Mouse (Mus musculus) midbrain, postnatal 0 days (tissue): ENCODE measurements around the gene Rapgef5. TPM values are rescaled to one million over a fixed set of nuclear protein-coding genes. Genes with fewer than 3 reads are reported as not detected.

ENCODE experiments used
- ATAC-seq: fragments of 200-750 bp; cut with Nextera tagmentation; 2 replicates; pipeline ENCODE4 v1.8.0; 2017; ENCODE audit warnings: moderate number of reproducible peaks, mild to moderate bottlenecking, moderate TSS enrichment, moderate library complexity; ENCODE audit not compliant: low FRiP score
- DNase-seq: peaks from one replicate; pipeline ENCODE4 v3.0.0-alpha.2; 2015; ENCODE audit warnings: low spot score
- H3K27ac ChIP-seq: fragments of 300-500 bp; sonication (generic); 2 replicates; pipeline ENCODE4 v1.5.1; 2014; ENCODE audit warnings: low read depth, mild to moderate bottlenecking, low read length, mixed read lengths
- H3K27me3 ChIP-seq: fragments of 300-500 bp; sonication (generic); 2 replicates; pipeline ENCODE4 v1.6.1; 2014; ENCODE audit warnings: low read length, control low read depth, mixed read lengths; ENCODE audit not compliant: insufficient read depth
- H3K36me3 ChIP-seq: fragments of 300-500 bp; sonication (generic); 2 replicates; pipeline ENCODE4 v1.6.1; 2014; ENCODE audit warnings: low read length, control low read depth, mixed read lengths; ENCODE audit not compliant: insufficient read depth
- H3K4me1 ChIP-seq: fragments of 300-500 bp; sonication (generic); 2 replicates; pipeline ENCODE4 v1.6.1; 2014; ENCODE audit warnings: mild to moderate bottlenecking, control low read depth, antibody characterized with exemption, low read length, mixed read lengths; ENCODE audit not compliant: insufficient read depth
- H3K4me2 ChIP-seq: fragments of 300-500 bp; sonication (generic); 2 replicates; pipeline ENCODE4 v1.6.1; 2014; ENCODE audit warnings: low read depth, mild to moderate bottlenecking, low read length, mixed read lengths; ENCODE audit not compliant: poor library complexity, severe bottlenecking
- H3K4me3 ChIP-seq: fragments of 300-500 bp; sonication (generic); 2 replicates; pipeline ENCODE4 v1.5.1; 2014; ENCODE audit warnings: low read depth, mild to moderate bottlenecking, low read length, moderate library complexity
- H3K9ac ChIP-seq: fragments of 300-500 bp; sonication (generic); replicated peaks from 2 replicates; pipeline ENCODE4 v1.6.1; 2014; ENCODE audit warnings: mild to moderate bottlenecking, low read length, moderate library complexity, mixed read lengths; ENCODE audit not compliant: poor library complexity, severe bottlenecking
- H3K9me3 ChIP-seq: fragments of 300-500 bp; sonication (generic); 2 replicates; pipeline ENCODE4 v1.6.1; 2016; ENCODE audit warnings: low read length, control low read depth
- CTCF ChIP-seq: IDR thresholded peaks from 2 replicates; pipeline ENCODE4 v1.5.1; 2016; ENCODE audit warnings: antibody characterized with exemption, mild to moderate bottlenecking
- WGBS: fragments of 180-500 bp; shearing (Covaris S2); extraction: QIAGEN DNeasy Blood & Tissue Kit; methylation state at CpG from one replicate; pipeline ENCODE4 v1.1.7; 2014; 5-methylcytosine and 5-hydroxymethylcytosine counted together
- polyA plus RNA-seq: library from polyadenylated mRNA; unstranded; fragments of >200 nt; fragmentation: Nextera tagmentation; extraction: Ambion mirVana; gene quantifications from 2 replicates; pipeline ENCODE4 v1.2.1, GENCODE M21; 2015
- total RNA-seq: library from RNA; depleted of rRNA; stranded (reverse); fragments of >200 nt; gene quantifications from 2 replicates; pipeline ENCODE4 v1.2.3, GENCODE M21; 2014

The Rapgef5 gene
- total and polyA plus RNA-seq, 2 experiments from 2014 or later = 25.9 to 54.3 TPM

GRCm38 (mm10) chr12:117681273-117681672 is 165.0 kb downstream of the Rapgef5 start:
- TF ChIP-seq CTCF = no peak
- DNase-seq = no peak
- Histone ChIP-seq H3K36me3 (no peaks in the 10 kb centered on the region), H3K4me1 (no peaks in the 10 kb centered on the region), H3K4me2 (no peak overlapping the region), H3K9ac (no peak overlapping the region), H3K27me3 (no peaks in the 10 kb centered on the region), H3K27ac (no peak overlapping the region), H3K4me3 (no peak overlapping the region), H3K9me3 (no peaks in the 10 kb centered on the region)
- ATAC-seq = no peak
- 83% methylated on average over 4 of the region's 4 CpGs for WGBS

DNA sequence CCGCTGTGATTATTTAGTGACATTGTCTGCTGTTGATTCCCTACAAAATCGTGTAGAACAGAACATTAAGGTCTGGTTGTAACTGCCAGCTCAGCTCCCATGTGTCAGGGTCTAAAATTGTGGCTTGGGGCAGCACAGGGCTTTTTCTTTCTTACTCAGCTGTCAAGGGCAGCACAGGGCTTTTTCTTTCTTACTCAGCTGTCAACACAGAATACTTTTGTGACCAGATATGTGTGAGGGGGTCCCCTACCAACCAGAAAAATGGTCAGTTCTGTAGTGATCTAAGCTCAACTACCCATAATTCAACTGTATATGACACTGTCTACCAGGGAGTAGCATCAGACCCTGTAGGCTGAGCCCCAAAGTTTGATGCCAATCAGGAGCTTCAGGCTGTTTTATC is 167.1 kb downstream of the Rapgef5 start:
- DNase-seq (no peak), ATAC-seq (no peak)
- H3K9ac ChIP-seq = no peak overlapping the region
- H3K4me2 ChIP-seq = no peak overlapping the region
- H3K4me3 ChIP-seq = no peak overlapping the region
- H3K27ac ChIP-seq = no peak overlapping the region
- H3K9me3 ChIP-seq = no peaks in the 10 kb centered on the region
- no peak for TF ChIP-seq CTCF
- H3K4me1 ChIP-seq = 0 out of 2 replicates have a peak, but pooled peaks cover 5% of the 10 kb centered on the region
- H3K36me3 ChIP-seq = no peaks in the 10 kb centered on the region
- no peaks in the 10 kb centered on the region for H3K27me3 ChIP-seq
- 51% methylated on average over 2 of the region's 2 CpGs for WGBS

DNA sequence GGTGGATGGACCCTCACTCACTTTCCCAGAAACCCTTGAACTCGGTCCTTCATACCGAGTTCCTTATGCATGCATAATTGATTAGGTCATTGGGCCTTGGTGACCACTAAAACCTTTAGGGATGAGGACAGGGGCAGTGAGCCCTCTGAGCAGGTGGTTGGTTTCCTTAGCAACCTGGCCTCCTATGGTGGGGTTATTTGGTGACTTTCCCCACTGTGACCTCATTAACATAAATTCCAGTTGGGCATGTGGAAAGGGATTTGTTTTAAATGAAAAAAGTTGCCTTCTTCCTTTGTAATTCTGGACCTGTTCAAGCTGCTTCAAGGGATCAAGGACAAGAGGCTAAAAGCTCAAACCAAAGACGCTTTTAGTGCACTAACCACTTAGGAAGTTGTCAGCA is 167.7 kb downstream of the Rapgef5 start:
- no peaks in the 10 kb centered on the region for H3K36me3 ChIP-seq
- no peaks in the 10 kb centered on the region for H3K9me3 ChIP-seq
- H3K9ac ChIP-seq = no peak overlapping the region
- no peak for DNase-seq
- ATAC-seq = no peak
- 22% methylated on average over 3 of the region's 3 CpGs for WGBS
- no peak overlapping the region for H3K27ac ChIP-seq
- no peak overlapping the region for H3K4me2 ChIP-seq
- H3K4me3 ChIP-seq = no peak overlapping the region
- H3K27me3 ChIP-seq = no peaks in the 10 kb centered on the region
- no peak for TF ChIP-seq CTCF
- 0 out of 2 replicates have a peak, but pooled peaks cover 5% of the 10 kb centered on the region for H3K4me1 ChIP-seq

DNA sequence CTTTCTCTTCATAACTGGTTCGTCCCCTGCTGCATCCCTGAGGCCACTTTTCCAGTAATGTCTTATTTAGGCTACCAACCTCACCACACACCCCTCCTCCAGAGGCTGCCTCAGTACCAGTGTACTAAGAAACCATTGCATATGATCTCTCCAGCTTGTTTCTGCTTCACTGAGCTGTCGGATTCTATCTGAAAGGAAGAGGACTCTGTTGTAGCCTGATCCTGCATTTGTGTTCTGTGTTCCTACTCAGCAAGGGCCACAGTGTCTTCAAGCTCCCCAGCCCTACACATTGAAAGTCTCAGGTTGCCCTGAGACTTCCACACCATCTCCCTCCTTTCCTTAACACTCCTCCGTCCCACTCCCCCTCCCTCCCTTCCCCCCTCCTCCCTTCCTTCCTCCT is 168.5 kb downstream of the Rapgef5 start:
- ATAC-seq (no peak), DNase-seq (no peak)
- Histone ChIP-seq H3K4me1 (0 out of 2 replicates have a peak, but pooled peaks cover 5% of the 10 kb centered on the region), H3K9me3 (no peaks in the 10 kb centered on the region), H3K9ac (no peak overlapping the region), H3K36me3 (no peaks in the 10 kb centered on the region), H3K4me3 (no peak overlapping the region), H3K27ac (no peak overlapping the region), H3K4me2 (no peak overlapping the region), H3K27me3 (no peaks in the 10 kb centered on the region)
- TF ChIP-seq CTCF = no peak
- WGBS = 27% methylated on average over 3 of the region's 3 CpGs

- ATAC-seq (no peak), DNase-seq (no peak)
- Histone ChIP-seq H3K27ac (no peak overlapping the region), H3K4me2 (no peak overlapping the region), H3K4me3 (no peak overlapping the region), H3K4me1 (0 out of 2 replicates have a peak, but pooled peaks cover 5% of the 10 kb centered on the region), H3K36me3 (no peaks in the 10 kb centered on the region), H3K27me3 (no peaks in the 10 kb centered on the region), H3K9ac (no peak overlapping the region), H3K9me3 (no peaks in the 10 kb centered on the region)
- no peak for TF ChIP-seq CTCF
Measured at GRCm38 (mm10) chr12:117685336-117685735, 169.1 kb downstream of the Rapgef5 start.

GRCm38 (mm10) chr12:117686732-117687131 is 170.5 kb downstream of the Rapgef5 start:
- 46% methylated on average over 3 of the region's 3 CpGs for WGBS
- H3K9me3 ChIP-seq = no peaks in the 10 kb centered on the region
- no peaks in the 10 kb centered on the region for H3K36me3 ChIP-seq
- no peak for ATAC-seq
- no peak for TF ChIP-seq CTCF
- H3K27me3 ChIP-seq = no peaks in the 10 kb centered on the region
- H3K4me1 ChIP-seq = 0 out of 2 replicates have a peak, but pooled peaks cover 5% of the 10 kb centered on the region
- no peak overlapping the region for H3K4me3 ChIP-seq
- DNase-seq = no peak
- H3K9ac ChIP-seq = no peak overlapping the region
- no peak overlapping the region for H3K27ac ChIP-seq
- H3K4me2 ChIP-seq = no peak overlapping the region
